8 mouse cellular contexts compared by ENCODE assay signal in the genomic region with DNA sequence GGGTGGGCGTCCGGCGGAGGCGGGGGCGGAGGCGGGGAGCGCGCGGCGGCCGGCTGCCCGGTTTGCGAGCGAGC. TPM values are rescaled to one million over a fixed set of nuclear protein-coding genes. Genes with fewer than 3 reads are reported as not detected.
DNase-seq lines count a peak whose midpoint lies in the region; ATAC-seq and TF ChIP-seq lines count a peak whose summit lies in the region.

Gnaq (plus strand) TSS at position 41 of the 74 bp plus-strand sequence.

- peaks cover 9% of the 10 kb centered on the region for H3K36me3 ChIP-seq in heart, adult 2 months (ENCODE audit: control insufficient read depth, insufficient read depth, low read length)
- H3K36me3 ChIP-seq in midbrain, embryonic 14.5 days (ENCODE audit: control insufficient read depth, insufficient read depth, low read length) = no peaks in the 10 kb centered on the region

- peaks cover 3% of the 10 kb centered on the region; the same call in 1 of the 2 replicates for H3K79me2 ChIP-seq in heart, adult 2 months (replicated peaks; ENCODE audit: control insufficient read depth, insufficient read depth, low read length)

- no peaks in the 10 kb centered on the region for H3K27me3 ChIP-seq in heart, adult 2 months (ENCODE audit: control insufficient read depth, insufficient read depth, low read length)
- no peaks in the 10 kb centered on the region for H3K27me3 ChIP-seq in midbrain, embryonic 14.5 days (ENCODE audit: control insufficient read depth, insufficient read depth, low read length)

- no peak for TF ChIP-seq CTCF in heart, adult 2 months (IDR thresholded peaks at IDR 0.05)

- H3K4me2 ChIP-seq in midbrain, embryonic 14.5 days (ENCODE audit: low read length) = peak within 1 kb of the TSS; percentile 84

- peak within 1 kb of the TSS; percentile 67 for H3K4me3 ChIP-seq in heart, adult 2 months
- peak within 1 kb of the TSS; percentile 86 for H3K4me3 ChIP-seq in midbrain, embryonic 14.5 days (replicated peaks; ENCODE audit: low read depth, low read length)

- ATAC-seq in midbrain, embryonic 14.5 days (ENCODE audit: low FRiP score, low TSS enrichment) = no peak

- peak within 1 kb of the TSS; percentile 98 for H3K27ac ChIP-seq in heart, adult 2 months
- peak within 1 kb of the TSS; percentile 99 for H3K27ac ChIP-seq in midbrain, embryonic 14.5 days (replicated peaks; ENCODE audit: low read depth, low read length)

- no peak for TF ChIP-seq POLR2A in heart, adult 2 months (IDR thresholded peaks at IDR 0.05; ENCODE audit: insufficient read depth, low read depth, low read length)

- H3K9me3 ChIP-seq in midbrain, embryonic 14.5 days (ENCODE audit: control insufficient read depth, low read length) = no peaks in the 10 kb centered on the region

- peak within 1 kb of the TSS; percentile 96 for H3K9ac ChIP-seq in heart, adult 2 months (ENCODE audit: low read depth, low read length)
- peak within 1 kb of the TSS; percentile 98 for H3K9ac ChIP-seq in midbrain, embryonic 14.5 days (replicated peaks; ENCODE audit: low read length)

- DNase-seq in heart, adult 2 months = no peak
- DNase-seq in heart, adult 11 months = no peak
- no peak for DNase-seq in adrenal gland, postnatal 36 days
- no peak for DNase-seq in gonadal fat pad, adult 2 months (ENCODE audit: low read depth)
- DNase-seq in layer of hippocampus, postnatal 10 days (ENCODE audit: low spot score in 2 of 2) = no peak
- no peak for DNase-seq in midbrain, embryonic 14.5 days
- DNase-seq in spleen, adult 18-20 months = no peak
- DNase-seq in right cerebral cortex, postnatal 36 days (ENCODE audit: low spot score in 2 of 2) = no peak

- intact Hi-C loops in heart, adult 2 months (cut with DNase I) = loop anchor here (1.0 to 5.0 kb wide), 8 partner anchors 36 to 470 kb away; no protein-coding TSS in a partner anchor

- H3K4me1 ChIP-seq in heart, adult 2 months (ENCODE audit: control insufficient read depth, insufficient read depth, low read length) = peaks cover 8% of the 10 kb centered on the region
- peaks cover 25% of the 10 kb centered on the region for H3K4me1 ChIP-seq in midbrain, embryonic 14.5 days (ENCODE audit: control insufficient read depth, insufficient read depth, low read length)

- 26% methylated on average over 12 of the region's 14 CpGs for WGBS in heart, adult 2 months
- 1% methylated on average over 13 of the region's 14 CpGs for WGBS in midbrain, embryonic 14.5 days

- TF ChIP-seq EP300 in heart, adult 2 months (IDR thresholded peaks at IDR 0.05; ENCODE audit: insufficient read depth, low read depth, low read length) = no peak

RNA-seq across cellular contexts. Expression of gene Gnaq, which starts in this region (rescaled TPM):
- 10 to 100 TPM; 23.1 to 23.4 TPM for total RNA-seq in heart, adult 2 months (2021)
- polyA plus RNA-seq in heart, adult 2 months (2012; rRNA removed) = 8.4 and 14.5 TPM in 2 replicates
- 10 to 100 TPM; 56.8 to 58.0 TPM for total RNA-seq in adrenal gland, postnatal 36 days (2021)
- 18.8 and 26.7 TPM in 2 replicates for polyA plus RNA-seq in gonadal fat pad, adult 2 months (2012; rRNA removed)
- total RNA-seq in layer of hippocampus, postnatal 10 days (2021) = 100 to 1,000 TPM; 196 to 220 TPM
- polyA plus RNA-seq in midbrain, embryonic 14.5 days (2014; fragmentation: Nextera tagmentation; extraction: Ambion mirVana) = 52.7 and 86.7 TPM in 2 replicates
